Mouse (Mus musculus) induced T-regulatory cell, adult 2 months (primary cell): ENCODE data around the gene Pex7.
"Not testable (repeated sequence)": the region's sequence is repeated elsewhere in the genome, so short reads cannot be mapped to it uniquely, and the experiment has no call there.

Source experiments
- DNase-seq: peaks from one replicate; pipeline ENCODE4 v3.0.0-alpha.2; 2012; ENCODE audit warnings: low read depth

The Pex7 gene

GRCm38 (mm10) chr10:19933511-19934383 is 26.3 kb upstream of the Pex7 start:
- peak; percentile 90 for DNase-seq

DNA sequence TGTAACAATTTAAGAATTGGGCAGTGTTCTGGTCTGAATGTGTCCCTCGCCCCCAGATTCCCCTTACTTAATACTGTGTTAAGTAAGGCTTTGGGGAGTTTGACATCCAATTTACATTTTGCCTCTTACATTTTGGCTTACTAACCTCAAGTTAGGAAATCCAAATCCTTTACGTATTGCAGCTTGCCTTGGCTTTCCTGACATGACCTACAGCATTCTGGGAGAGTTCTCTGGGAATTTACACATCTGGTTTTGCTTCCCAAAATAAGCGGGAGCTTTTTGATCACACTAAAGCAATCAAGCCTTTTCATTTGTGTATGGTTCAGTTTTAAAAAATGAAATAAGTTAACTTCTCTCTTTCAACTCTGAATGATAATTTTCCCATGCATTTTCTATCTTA is 25.5 kb upstream of the Pex7 start:
- no peak for DNase-seq

DNA sequence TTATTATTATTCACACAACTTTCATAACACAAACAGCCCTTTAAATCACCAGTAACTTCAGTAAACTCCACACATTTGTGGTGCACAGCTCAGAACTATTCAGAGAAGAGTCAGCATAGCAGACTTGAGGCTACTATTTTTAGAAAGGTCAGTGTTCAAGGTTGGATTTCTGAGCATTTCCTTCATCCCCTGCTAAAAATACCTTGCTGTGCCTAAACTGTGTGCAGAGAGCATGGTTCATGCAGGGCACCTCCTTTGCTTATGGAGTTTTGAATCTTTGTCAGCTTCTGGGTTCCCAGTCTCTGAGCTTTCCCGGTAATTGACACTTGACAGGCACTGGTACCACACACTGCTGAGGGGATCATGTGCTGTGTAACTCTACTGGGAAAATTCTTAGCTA is 20.7 kb upstream of the Pex7 start:
- DNase-seq: no peak

- not testable (repeated sequence) for DNase-seq
Measured at GRCm38 (mm10) chr10:19926391-19926897, 19.0 kb upstream of the Pex7 start.

- DNase-seq: no peak
Measured at GRCm38 (mm10) chr10:19924256-19924655, 16.8 kb upstream of the Pex7 start.

DNA sequence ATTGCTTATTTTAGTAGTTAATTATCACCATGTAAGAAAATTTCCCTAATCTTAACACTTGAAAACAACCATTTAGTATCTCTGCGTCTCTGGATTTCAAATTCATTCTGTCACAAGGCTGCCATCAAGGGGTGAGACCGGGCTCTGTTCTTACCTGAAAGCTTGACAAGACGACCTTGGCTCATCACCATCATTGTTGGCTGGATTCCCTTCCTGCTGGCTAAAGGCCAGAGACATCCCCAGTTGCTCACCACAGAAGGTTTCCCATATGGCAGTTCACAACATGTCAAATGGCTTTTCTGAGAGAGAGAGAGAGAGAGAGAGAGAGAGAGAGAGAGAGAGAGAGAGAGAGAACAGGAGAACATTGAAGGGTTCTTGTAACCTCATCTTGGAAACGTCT is 14.9 kb upstream of the Pex7 start:
- no peak for DNase-seq

- peak; percentile 52 for DNase-seq
Measured at GRCm38 (mm10) chr10:19915301-19915700, 7.8 kb upstream of the Pex7 start.

GRCm38 (mm10) chr10:19913806-19914205 is 6.3 kb upstream of the Pex7 start:
- no peak for DNase-seq

GRCm38 (mm10) chr10:19911583-19911982 is 4.1 kb upstream of the Pex7 start:
- peak; percentile 58 for DNase-seq

DNA sequence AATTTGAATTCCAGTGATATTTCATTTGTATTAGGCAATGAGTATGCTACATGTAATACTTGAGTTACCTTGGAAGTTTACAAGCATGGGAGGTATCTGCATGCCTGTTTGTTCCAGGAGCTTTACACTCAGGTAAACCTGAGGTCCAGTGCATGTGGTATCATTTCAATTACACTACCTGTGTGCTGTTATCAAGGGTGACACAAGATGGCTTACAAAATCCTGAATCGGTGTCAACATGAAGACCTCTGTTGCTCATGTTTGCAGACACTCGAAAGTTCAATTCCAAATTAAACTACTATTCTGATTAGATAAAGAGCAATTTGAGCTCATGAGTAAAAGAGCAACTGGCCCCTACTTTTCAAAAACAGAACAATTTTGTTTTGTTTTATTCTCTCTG is 3.0 kb upstream of the Pex7 start:
- no peak for DNase-seq

DNA sequence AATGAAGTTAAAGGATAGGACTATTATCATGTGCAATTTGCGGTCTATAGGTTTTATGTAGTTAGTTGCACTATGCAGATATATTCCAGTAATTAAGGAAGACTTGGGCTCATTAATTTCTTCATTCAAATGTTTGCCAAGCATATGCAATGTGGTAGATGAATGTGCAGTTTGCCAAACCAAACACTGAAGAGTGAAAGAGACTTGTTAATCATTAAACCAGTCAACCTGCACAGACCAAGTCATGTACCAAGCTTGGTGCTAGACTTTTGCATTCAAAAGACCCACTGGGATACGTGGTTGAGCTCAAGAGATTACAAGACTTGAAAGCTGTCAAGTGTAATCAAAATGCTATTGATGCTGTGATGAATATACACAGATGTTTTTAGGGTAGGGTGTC is 587 bp upstream of the Pex7 start:
- DNase-seq: no peak

- DNase-seq: no peak
Measured at GRCm38 (mm10) chr10:19904077-19904820, 3.2 kb downstream of the Pex7 start.

DNA sequence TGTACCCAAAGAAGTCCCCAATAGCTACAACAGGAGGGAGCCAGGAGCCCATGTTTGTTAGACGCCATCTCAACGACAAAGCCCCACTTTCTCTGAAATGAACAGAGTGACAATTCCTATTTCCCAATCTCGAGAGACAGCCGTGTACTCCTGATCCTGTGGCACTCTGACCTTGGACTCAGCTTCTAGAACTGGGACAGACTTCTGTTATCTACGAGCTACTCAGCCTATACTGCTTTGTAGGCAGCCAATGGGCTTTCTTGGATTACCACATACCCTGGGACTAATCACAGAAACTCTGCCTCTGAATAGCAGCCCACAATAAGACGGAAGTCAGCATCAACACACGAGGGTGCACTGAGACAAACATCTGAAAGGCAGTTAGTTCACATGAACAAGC is 5.5 kb downstream of the Pex7 start:
- no peak for DNase-seq

DNA sequence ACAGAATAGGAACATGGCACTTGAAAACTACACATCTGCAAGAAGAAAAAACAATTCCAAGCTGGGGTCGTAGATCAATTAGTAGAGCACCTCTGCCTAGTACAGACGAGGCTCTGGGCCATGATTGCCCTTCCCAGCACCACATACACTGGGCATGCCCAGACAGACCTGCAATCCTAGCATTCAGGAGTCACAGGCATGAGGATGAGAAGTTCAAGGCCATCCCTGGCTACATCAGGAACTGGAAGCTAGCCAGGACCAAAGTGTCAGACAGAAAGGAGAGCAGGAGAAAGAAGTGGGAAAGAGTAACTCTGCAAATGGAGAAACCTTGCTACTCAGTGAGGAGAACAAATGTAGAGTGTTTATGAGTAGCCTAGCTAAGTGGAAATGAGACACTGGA is 7.3 kb downstream of the Pex7 start:
- no peak for DNase-seq

GRCm38 (mm10) chr10:19893976-19894375 is 13.5 kb downstream of the Pex7 start:
- peak; percentile 73 for DNase-seq

DNA sequence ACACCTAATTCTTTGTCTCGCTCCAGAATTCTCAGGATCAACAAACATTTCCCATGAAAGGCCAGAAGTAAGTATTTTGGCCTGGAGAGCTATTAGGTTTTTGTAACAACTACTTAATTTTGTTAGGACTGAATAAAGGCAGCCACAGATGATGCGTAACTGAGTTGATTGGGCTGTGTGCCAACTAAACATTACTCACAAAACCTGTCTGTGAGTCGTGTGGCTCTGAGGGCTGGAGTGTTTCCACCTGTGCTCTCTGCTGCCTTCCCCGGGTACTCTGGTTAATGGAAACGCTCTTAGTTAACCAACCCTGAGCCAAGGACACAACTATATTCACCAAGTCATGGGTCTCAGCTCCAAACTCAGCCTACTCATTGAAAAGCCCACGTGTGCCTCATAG is 14.3 kb downstream of the Pex7 start:
- DNase-seq: no peak

- no peak for DNase-seq
Measured at GRCm38 (mm10) chr10:19891686-19892085, 15.8 kb downstream of the Pex7 start.

DNA sequence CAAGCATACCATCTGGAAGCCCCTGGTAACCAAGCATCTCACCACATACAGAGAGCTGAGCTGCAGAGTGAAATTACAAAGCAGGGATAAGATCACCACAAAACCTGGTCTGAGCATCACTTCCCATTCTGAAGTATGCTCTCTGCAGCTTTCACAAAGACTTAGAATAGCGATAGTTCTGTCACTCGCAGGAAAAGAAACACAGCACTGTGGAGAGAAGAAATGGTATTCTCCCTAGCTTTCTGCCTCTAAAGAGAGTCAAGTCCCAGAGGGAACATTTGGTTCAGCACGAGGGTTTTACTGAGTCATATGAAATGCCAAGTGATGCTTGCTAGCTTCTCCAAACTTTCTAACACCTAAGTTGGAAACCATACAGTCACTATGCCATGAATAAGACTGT is 17.6 kb downstream of the Pex7 start:
- DNase-seq: no peak

DNA sequence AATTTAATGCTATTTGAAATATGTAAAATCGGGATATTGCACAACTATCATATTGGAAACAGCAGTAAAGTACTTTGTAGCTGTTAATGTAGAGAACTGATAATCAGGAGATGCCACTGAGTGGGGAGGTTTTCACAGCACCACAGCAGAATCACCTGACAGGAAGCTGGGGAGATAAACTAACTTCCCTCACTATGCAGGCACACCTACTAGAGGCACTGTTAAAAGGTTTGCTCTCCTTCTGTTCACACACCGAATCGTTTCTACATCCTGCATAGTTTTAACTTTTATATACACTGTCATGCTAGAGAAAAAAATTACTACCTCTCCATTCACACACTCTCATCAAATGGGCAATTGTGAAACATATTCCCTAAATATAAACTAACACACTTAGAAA is 21.2 kb downstream of the Pex7 start:
- DNase-seq: peak; percentile 15

DNA sequence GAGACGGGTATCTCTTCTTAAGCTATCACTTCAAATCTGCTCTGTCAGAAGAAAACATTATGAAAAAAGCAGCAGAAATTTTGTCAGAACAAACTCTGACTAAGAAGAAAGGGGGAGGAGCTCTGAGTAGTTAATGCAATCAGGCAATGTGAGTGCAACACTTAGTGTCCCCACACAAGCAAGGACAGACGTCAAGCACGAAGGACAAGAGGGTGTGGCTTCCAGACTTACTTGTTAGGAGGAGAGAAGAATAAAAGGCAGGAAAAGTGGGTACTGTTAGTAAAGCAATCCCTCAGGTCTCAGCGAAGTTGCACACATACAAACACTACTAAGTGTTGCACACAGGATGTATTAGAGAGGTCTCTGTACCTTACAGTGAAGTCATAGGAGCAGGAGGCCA is 23.1 kb downstream of the Pex7 start:
- no peak for DNase-seq

GRCm38 (mm10) chr10:19880437-19880836 is 27.1 kb downstream of the Pex7 start:
- no peak for DNase-seq

GRCm38 (mm10) chr10:19879161-19879560 is 28.3 kb downstream of the Pex7 start:
- DNase-seq: no peak

DNA sequence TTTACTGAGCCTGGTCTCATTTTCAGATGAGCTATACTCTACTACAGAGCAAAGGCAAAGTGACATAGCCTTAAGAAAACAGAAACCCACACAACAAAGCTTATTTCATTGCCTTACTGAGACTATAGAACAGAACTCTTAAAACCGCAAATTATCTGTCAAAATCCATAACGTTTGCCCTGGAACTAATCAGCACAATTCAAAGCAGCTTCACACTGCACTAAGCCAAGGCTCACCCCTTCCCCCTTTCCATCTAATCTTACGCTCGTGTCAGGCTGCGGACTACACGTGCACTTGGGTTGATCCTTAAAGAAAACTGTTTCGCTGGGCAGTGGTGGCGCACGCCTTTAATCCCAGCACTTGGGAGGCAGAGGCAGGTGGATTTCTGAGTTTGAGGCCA is 29.8 kb downstream of the Pex7 start:
- no peak for DNase-seq
